Mouse (Mus musculus): Measurements from ENCODE around the gene Gpx6.

DNA sequence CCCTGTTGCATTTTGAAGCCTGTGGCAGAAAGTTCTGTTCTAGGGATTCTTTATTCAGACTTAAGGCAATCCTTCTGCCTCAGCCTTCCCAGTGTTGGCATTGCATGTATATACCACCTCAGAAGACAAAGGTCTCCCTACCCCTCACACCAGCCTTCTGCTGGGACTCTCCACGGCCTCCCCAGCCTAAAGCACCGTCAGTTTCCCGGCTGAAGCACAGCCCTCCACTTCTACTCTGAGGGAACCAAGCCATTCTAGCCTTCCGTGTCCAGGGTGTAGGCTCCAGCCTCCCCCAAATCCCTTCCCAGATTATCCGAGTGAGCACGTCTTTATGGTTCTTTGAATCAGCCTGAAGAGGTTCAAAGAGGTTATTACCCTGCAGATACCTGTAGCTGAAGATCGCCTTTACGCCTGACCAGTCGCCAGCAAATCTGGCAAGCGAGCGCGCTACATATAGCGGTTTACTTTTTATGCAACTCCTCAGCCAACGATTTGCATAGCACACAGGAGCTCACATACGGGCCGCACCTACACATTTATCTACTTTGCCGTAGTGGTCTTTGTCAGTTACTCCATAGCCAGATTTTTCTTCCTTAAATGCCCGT, 10.1 kb downstream of the Gpx6 start:
- TF ChIP-seq POLR2A (IDR thresholded peaks at IDR 0.05; ENCODE audit: control insufficient read depth, low read depth, low read length), result no peak
- TF ChIP-seq CTCF (IDR thresholded peaks at IDR 0.05; ENCODE audit: control insufficient read depth, insufficient read depth, insufficient replicate concordance, low read depth, low read length), result no peak

Data from testis, adult 2 months (tissue).